Mouse (Mus musculus) hindbrain, embryonic 16.5 days (tissue): ENCODE measurements around the gene Babam2. TPM values are rescaled to one million over a fixed set of nuclear protein-coding genes. Genes with fewer than 3 reads are reported as not detected.

ENCODE experiments used
- ATAC-seq: fragments of 200-750 bp; cut with Nextera tagmentation; 2 replicates; pipeline ENCODE4 v1.8.0; 2017; ENCODE audit warnings: moderate TSS enrichment, moderate library complexity
- H3K27ac ChIP-seq: fragments of 300-500 bp; sonication (generic); 2 replicates; pipeline ENCODE4 v1.5.1; 2014; ENCODE audit warnings: low read depth, mild to moderate bottlenecking, control low read depth, low read length, moderate library complexity
- H3K27me3 ChIP-seq: fragments of 300-500 bp; sonication (generic); replicated peaks from 2 replicates; pipeline ENCODE4 v1.6.1; 2014; ENCODE audit warnings: low read length; ENCODE audit not compliant: control insufficient read depth, insufficient read depth
- H3K36me3 ChIP-seq: fragments of 300-500 bp; sonication (generic); 2 replicates; pipeline ENCODE4 v1.6.1; 2014; ENCODE audit warnings: mild to moderate bottlenecking, low read length, moderate library complexity, mixed read lengths; ENCODE audit not compliant: control insufficient read depth, insufficient read depth
- H3K4me1 ChIP-seq: fragments of 300-500 bp; sonication (generic); 2 replicates; pipeline ENCODE4 v1.6.1; 2014; ENCODE audit warnings: low read depth, low read length; ENCODE audit not compliant: control insufficient read depth, insufficient read depth
- H3K4me2 ChIP-seq: fragments of 300-500 bp; sonication (generic); 2 replicates; pipeline ENCODE4 v1.6.1; 2014; ENCODE audit warnings: mild to moderate bottlenecking, low read length, control low read depth, moderate library complexity
- H3K4me3 ChIP-seq: fragments of 300-500 bp; sonication (generic); 2 replicates; pipeline ENCODE4 v1.5.1; 2014; ENCODE audit warnings: mild to moderate bottlenecking, low read length, control low read depth, moderate library complexity
- H3K9ac ChIP-seq: fragments of 300-500 bp; sonication (generic); 2 replicates; pipeline ENCODE4 v1.6.1; 2014; ENCODE audit warnings: low read depth, mild to moderate bottlenecking, control low read depth, low read length, moderate library complexity
- H3K9me3 ChIP-seq: fragments of 300-500 bp; sonication (generic); 2 replicates; pipeline ENCODE4 v1.6.1; 2014; ENCODE audit warnings: mild to moderate bottlenecking, low read length, moderate library complexity; ENCODE audit not compliant: control insufficient read depth
- WGBS: fragments of 180-500 bp; shearing (Covaris S2); extraction: QIAGEN DNeasy Blood & Tissue Kit; methylation state at CpG from one replicate; pipeline ENCODE4 v1.1.7; 2014; 5-methylcytosine and 5-hydroxymethylcytosine counted together
- polyA plus RNA-seq: library from polyadenylated mRNA; unstranded; fragments of >200 nt; fragmentation: Nextera tagmentation; extraction: Ambion mirVana; gene quantifications from 2 replicates; pipeline ENCODE4 v1.2.1, GENCODE M21; 2015

Gene Babam2
- polyA plus RNA-seq, 1 experiment from 2014 or later = 49.0 TPM

GRCm38 (mm10) chr5:31983817-31984368 lies 286.4 kb downstream of the Babam2 start:
- Histone ChIP-seq H3K36me3 (no peaks in the 10 kb centered on the region), H3K27me3 (no peaks in the 10 kb centered on the region), H3K9ac (no peak overlapping the region), H3K4me1 (no peaks in the 10 kb centered on the region), H3K27ac (no peak overlapping the region), H3K4me3 (no peak overlapping the region), H3K4me2 (no peak overlapping the region), H3K9me3 (no peaks in the 10 kb centered on the region)
- ATAC-seq = no peak
- 87% methylated on average over 2 of the region's 2 CpGs for WGBS

GRCm38 (mm10) chr5:31984369-31984961 lies 287.0 kb downstream of the Babam2 start:
- Histone ChIP-seq H3K9ac (no peak overlapping the region), H3K4me2 (no peak overlapping the region), H3K27me3 (no peaks in the 10 kb centered on the region), H3K27ac (no peak overlapping the region), H3K36me3 (no peaks in the 10 kb centered on the region), H3K4me3 (no peak overlapping the region), H3K4me1 (no peaks in the 10 kb centered on the region), H3K9me3 (no peaks in the 10 kb centered on the region)
- WGBS = 89% methylated on average over 13 of the region's 13 CpGs
- no peak for ATAC-seq

- H3K4me1 ChIP-seq = no peaks in the 10 kb centered on the region
- no peaks in the 10 kb centered on the region for H3K27me3 ChIP-seq
- ATAC-seq = no peak
- WGBS = 86% methylated on average over 2 of the region's 2 CpGs
- no peak overlapping the region for H3K27ac ChIP-seq
- no peak overlapping the region for H3K4me3 ChIP-seq
- no peak overlapping the region for H3K9ac ChIP-seq
- H3K4me2 ChIP-seq = no peak overlapping the region
- no peaks in the 10 kb centered on the region for H3K36me3 ChIP-seq
- no peaks in the 10 kb centered on the region for H3K9me3 ChIP-seq
These were observed 287.5 kb downstream of the Babam2 start for GRCm38 (mm10) chr5:31985021-31985420.

- Histone ChIP-seq H3K4me3 (no peak overlapping the region), H3K9ac (no peak overlapping the region), H3K27me3 (no peaks in the 10 kb centered on the region), H3K4me1 (no peaks in the 10 kb centered on the region), H3K4me2 (no peak overlapping the region), H3K36me3 (no peaks in the 10 kb centered on the region), H3K9me3 (no peaks in the 10 kb centered on the region), H3K27ac (no peak overlapping the region)
- no peak for ATAC-seq
- WGBS = 86% methylated on average over 11 of the region's 11 CpGs
These were observed 290.2 kb downstream of the Babam2 start for GRCm38 (mm10) chr5:31987541-31988307.

GRCm38 (mm10) chr5:31997189-31997954 lies 299.9 kb downstream of the Babam2 start:
- Histone ChIP-seq H3K27ac (no peak overlapping the region), H3K4me3 (no peak overlapping the region), H3K27me3 (no peaks in the 10 kb centered on the region), H3K4me2 (no peak overlapping the region), H3K9me3 (no peaks in the 10 kb centered on the region), H3K36me3 (no peaks in the 10 kb centered on the region), H3K9ac (no peak overlapping the region), H3K4me1 (no peaks in the 10 kb centered on the region)
- 83% methylated on average over 4 of the region's 4 CpGs for WGBS
- no peak for ATAC-seq

GRCm38 (mm10) chr5:31998806-31999205 lies 301.3 kb downstream of the Babam2 start:
- no peak overlapping the region for H3K4me2 ChIP-seq
- no peaks in the 10 kb centered on the region for H3K4me1 ChIP-seq
- no peaks in the 10 kb centered on the region for H3K9me3 ChIP-seq
- H3K36me3 ChIP-seq = no peaks in the 10 kb centered on the region
- ATAC-seq = no peak
- H3K27me3 ChIP-seq = no peaks in the 10 kb centered on the region
- 85% methylated on average over 2 of the region's 2 CpGs for WGBS
- no peak overlapping the region for H3K9ac ChIP-seq
- H3K27ac ChIP-seq = no peak overlapping the region
- H3K4me3 ChIP-seq = no peak overlapping the region

GRCm38 (mm10) chr5:32000076-32000475 lies 302.6 kb downstream of the Babam2 start:
- Histone ChIP-seq H3K27ac (no peak overlapping the region), H3K4me2 (no peak overlapping the region), H3K27me3 (no peaks in the 10 kb centered on the region), H3K4me1 (no peaks in the 10 kb centered on the region), H3K9ac (no peak overlapping the region), H3K36me3 (no peaks in the 10 kb centered on the region), H3K4me3 (no peak overlapping the region), H3K9me3 (no peaks in the 10 kb centered on the region)
- 74% methylated on average over 3 of the region's 3 CpGs for WGBS
- no peak for ATAC-seq

GRCm38 (mm10) chr5:32001266-32001665 lies 303.8 kb downstream of the Babam2 start:
- WGBS = 88% methylated on average over 9 of the region's 9 CpGs
- H3K4me1 ChIP-seq = no peaks in the 10 kb centered on the region

GRCm38 (mm10) chr5:32001771-32002170 lies 304.3 kb downstream of the Babam2 start:
- Histone ChIP-seq H3K4me1 (no peaks in the 10 kb centered on the region), H3K9ac (no peak overlapping the region), H3K27me3 (no peaks in the 10 kb centered on the region), H3K9me3 (no peaks in the 10 kb centered on the region), H3K27ac (no peak overlapping the region), H3K4me3 (no peak overlapping the region), H3K4me2 (no peak overlapping the region), H3K36me3 (no peaks in the 10 kb centered on the region)
- ATAC-seq = no peak
- 74% methylated on average over 3 of the region's 3 CpGs for WGBS

More at GRCm38 (mm10) chr5:32001266-32001665, 303.8 kb downstream of the Babam2 start:
- no peak for ATAC-seq
- Histone ChIP-seq H3K27me3 (no peaks in the 10 kb centered on the region), H3K9ac (no peak overlapping the region), H3K27ac (no peak overlapping the region), H3K4me3 (no peak overlapping the region), H3K9me3 (no peaks in the 10 kb centered on the region), H3K4me2 (no peak overlapping the region), H3K36me3 (no peaks in the 10 kb centered on the region)
